Comparison of ENCODE assay signal across 13 mouse cellular contexts in genomic region chr6:48410551-48410950, GRCm38 (mm10). TPM values are rescaled to one million over a fixed set of nuclear protein-coding genes. Genes with fewer than 3 reads are reported as not detected.
A peak's percentile ranks its signal among the peaks of the same experiment; 100 is the strongest.
DNase-seq lines count a peak whose midpoint lies in the region; TF ChIP-seq lines count a peak whose summit lies in the region.
"Had no signal": no experiment of that assay in that cellular context is flagged by ENCODE, and none has a peak within 500 bp of the region (broad histone marks: within the 10 kb centered on the region; RNA-seq: fewer than 3 reads in every experiment).

No protein-coding gene starts in this region.

- no peaks in the 10 kb centered on the region for H3K27me3 ChIP-seq in CH12.LX (replicated peaks)

- no peak overlapping the region for H3K4me2 ChIP-seq in CH12.LX (ENCODE audit: insufficient read depth, low read depth, poor library complexity, severe bottlenecking)
- H3K4me2 ChIP-seq: hindbrain, embryonic 14.5 days; lung, embryonic 14.5 days had no signal

- H3K36me3 ChIP-seq in CH12.LX (replicated peaks in 1 of 2; ENCODE audit: control insufficient read depth in 1 of 2, insufficient read depth in 1 of 2, low read length in 1 of 2), result peaks cover 84 to 100% of the 10 kb centered on the region in 2 experiments

- no peak for TF ChIP-seq RAD21 in CH12.LX (IDR thresholded peaks at IDR 0.05; ENCODE audit: low read depth, low read length)

- in situ Hi-C loops in CH12.LX (cut with MboI; ENCODE audit: low pct_ligation_motif_present, low pct_unique_long_range_greater_than_20kb, low sequenced_read_pairs), result no loop called here

- no peaks in the 10 kb centered on the region for H3K79me2 ChIP-seq in CH12.LX (replicated peaks; ENCODE audit: control insufficient read depth, extremely low read depth, insufficient read depth, poor library complexity, severe bottlenecking)

- H3K4me3 ChIP-seq in CH12.LX (replicated peaks in 1 of 3; ENCODE audit: low read depth in 2 of 3, low read length in 2 of 3, poor library complexity in 1 of 3), result no peak overlapping the region
- H3K4me3 ChIP-seq: heart, adult 2 months had no signal

- H3K4me1 ChIP-seq in CH12.LX (ENCODE audit: control insufficient read depth in 1 of 2, insufficient read depth in 2 of 2), result no peaks in the 10 kb centered on the region

- TF ChIP-seq POLR2A in CH12.LX (IDR thresholded peaks at IDR 0.05; ENCODE audit: low read depth, low read length), result no peak

- peak; percentile 80 for TF ChIP-seq EP300 in CH12.LX (IDR thresholded peaks at IDR 0.05; ENCODE audit: low read length)

- H3K27ac ChIP-seq in CH12.LX (ENCODE audit: insufficient read depth, low read depth), result no peak overlapping the region
- H3K27ac ChIP-seq: hindbrain, embryonic 14.5 days had no signal

- dilution Hi-C loops in CH12.LX (cut with MboI; ENCODE audit: extremely low pct_ligation_motif_present, extremely low pct_unique_long_range_greater_than_20kb, low sequenced_read_pairs), result no loop called here

- H3K9me3 ChIP-seq in CH12.LX (replicated peaks; ENCODE audit: low read length), result no peaks in the 10 kb centered on the region

- H3K9ac ChIP-seq in CH12.LX (ENCODE audit: insufficient read depth, low read depth), result no peak overlapping the region
- H3K9ac ChIP-seq: hindbrain, embryonic 14.5 days; lung, embryonic 14.5 days had no signal

- intact Hi-C loops in heart, postnatal 14 days (cut with DNase I), result no loop called here

- no peak for TF ChIP-seq CTCF in CH12.LX (conservative IDR thresholded peaks at IDR 0.05 in 1 of 2, IDR thresholded peaks at IDR 0.05 in 1 of 2; ENCODE audit: low read depth in 2 of 2, low read length in 2 of 2)

- peak; percentile 79 for DNase-seq in heart, adult 11 months
- no peak for DNase-seq in heart, postnatal 14 days
- peak; percentile 11 for DNase-seq in 3134 (ENCODE audit: extremely low read depth, insufficient read length, low spot score)
- DNase-seq in CH12.LX (ENCODE audit: extremely low read depth), result peak; percentile 48
- DNase-seq in induced T-regulatory cell, adult 2 months (ENCODE audit: low read depth), result peak; percentile 26
- DNase-seq in embryo, embryonic 11 days, result no peak
- DNase-seq in frontal cortex, postnatal 36 days (ENCODE audit: low spot score in 2 of 2), result no peak
- no peak for DNase-seq in embryo, embryonic 9.5 days (ENCODE audit: extremely low spot score)
- DNase-seq: adrenal gland, postnatal 36 days; lung, embryonic 14.5 days; right cerebral cortex, postnatal 4 days had no signal

TF ChIP-seq in CH12.LX, 34 proteins besides CTCF, POLR2A, EP300 and RAD21:
- TF ChIP-seq JUND (conservative IDR thresholded peaks at IDR 0.05; ENCODE audit: low read depth, low read length) (peak; percentile 50; the same call in 1 of the 2 replicates), JUN (IDR thresholded peaks at IDR 0.05; ENCODE audit: insufficient read depth, low read depth, low read length) (peak; percentile 36; the same call in 1 of the 2 replicates), IRF4 (IDR thresholded peaks at IDR 0.05; ENCODE audit: low read depth, low read length) (peak; percentile 82), USF2 (conservative IDR thresholded peaks at IDR 0.05; ENCODE audit: low read depth, low read length) (no peak), ETS1 (conservative IDR thresholded peaks at IDR 0.05; ENCODE audit: low read depth, low read length) (peak; percentile 26; the same call in 1 of the 2 replicates), TCF12 (IDR thresholded peaks at IDR 0.05; ENCODE audit: low read depth, low read length) (peak; percentile 55; the same call in 1 of the 2 replicates), MAFK (IDR thresholded peaks at IDR 0.05; ENCODE audit: insufficient replicate concordance, low read length) (peak; percentile 19; the same call in 1 of the 2 replicates), TBP (conservative IDR thresholded peaks at IDR 0.05; ENCODE audit: low read depth, low read length) (no peak), ZMIZ1 (IDR thresholded peaks at IDR 0.05; ENCODE audit: low read depth, low read length) (no peak), KAT2A (IDR thresholded peaks at IDR 0.05; ENCODE audit: insufficient replicate concordance, low read length) (no peak), RCOR1 (conservative IDR thresholded peaks at IDR 0.05; ENCODE audit: low read depth, low read length) (peak; percentile 62; the same call in 1 of the 2 replicates)
TF ChIP-seq in CH12.LX: peak in this region for 7.

RNA-seq across cellular contexts. Expression of gene Krba1, which starts 15.2 kb away (rescaled TPM):
- 10 to 100 TPM; 24.9 to 26.5 TPM for total RNA-seq in heart, postnatal 14 days (2021)
- total RNA-seq in CH12.LX (2012; rRNA removed) (8.1 and 9.8 TPM in 2 replicates), CH12.LX (2014; rRNA removed) (2.9 and 3.2 TPM in 2 replicates)
- 12.7 and 13.4 TPM in 2 replicates for polyA plus RNA-seq in CH12.LX (2012; ENCODE audit: insufficient read length, low read depth)

RNA-seq across cellular contexts. Expression of gene Zfp467, which starts 35.1 kb away (rescaled TPM):
- total RNA-seq in heart, postnatal 14 days (2021), result 10 to 100 TPM; 13.8 to 16.4 TPM
- total RNA-seq in CH12.LX (2012; rRNA removed) (1.6 and 2.1 TPM in 2 replicates), CH12.LX (2014; rRNA removed) (1.1 and 1.4 TPM in 2 replicates)
- 4.7 and 5.9 TPM in 2 replicates for polyA plus RNA-seq in CH12.LX (2012; ENCODE audit: insufficient read length, low read depth)

RNA-seq across cellular contexts. Expression of gene Sspo, which starts 37.5 kb away (rescaled TPM):
- under 1 TPM; 0.43 to 0.51 TPM for total RNA-seq in heart, postnatal 14 days (2021)
- total RNA-seq in CH12.LX (2012; rRNA removed) (0.13 and 0.42 TPM in 2 replicates), CH12.LX (2014; rRNA removed) (0.08 and 0.11 TPM in 2 replicates)
- 0.17 and 0.18 TPM in 2 replicates for polyA plus RNA-seq in CH12.LX (2012; ENCODE audit: insufficient read length, low read depth)

Comparison
In these comparisons a context has a peak if more than half of its experiments do, and no peak if none do; other contexts are left out.
1. DNase-seq: peak in heart, adult 11 months (single experiment), 3134 (single experiment), CH12.LX (single experiment) and induced T-regulatory cell, adult 2 months (single experiment); none in heart, postnatal 14 days (0 of 2), embryo, embryonic 11 days (single experiment), frontal cortex, postnatal 36 days (0 of 2) and embryo, embryonic 9.5 days (single experiment).
2. RNA of gene Zfp467, which starts 35.1 kb away (total RNA-seq): 13.8 to 16.4 TPM in heart, postnatal 14 days; 1.1 to 2.1 TPM in CH12.LX; every median in the first group is over 4 times any median in the second.